Mouse (Mus musculus) embryonic facial prominence, embryonic 11.5 days (tissue): ENCODE measurements around the gene Mgat4c. TPM values are rescaled to one million over a fixed set of nuclear protein-coding genes. Genes with fewer than 3 reads are reported as not detected.
A peak's percentile ranks its signal among the peaks of the same experiment; 100 is the strongest.
"Not testable (repeated sequence)": the region's sequence is repeated elsewhere in the genome, so short reads cannot be mapped to it uniquely, and the experiment has no call there.

Experiments
- ATAC-seq: fragments of 200-750 bp; cut with Nextera tagmentation; replicated peaks from 2 replicates; pipeline ENCODE4 v1.8.0; 2017; ENCODE audit warnings: low read depth; ENCODE audit not compliant: insufficient number of reproducible peaks, low FRiP score, low TSS enrichment
- DNase-seq: peaks from one replicate; pipeline ENCODE4 v3.0.0-alpha.2; 2015; ENCODE audit warnings: low spot score
- H3K27ac ChIP-seq: fragments of 300-500 bp; sonication (generic); replicated peaks from 2 replicates; pipeline ENCODE4 v1.5.1; 2014; ENCODE audit warnings: mild to moderate bottlenecking, low read depth, low read length, control low read depth
- H3K27me3 ChIP-seq: fragments of 300-500 bp; sonication (generic); 2 replicates; pipeline ENCODE4 v1.6.1; 2014; ENCODE audit warnings: mild to moderate bottlenecking, low read length, moderate library complexity, mixed read lengths; ENCODE audit not compliant: control insufficient read depth, insufficient read depth
- H3K36me3 ChIP-seq: fragments of 300-500 bp; sonication (generic); replicated peaks from 2 replicates; pipeline ENCODE4 v1.6.1; 2014; ENCODE audit warnings: low read depth, mild to moderate bottlenecking, low read length, moderate library complexity, mixed read lengths; ENCODE audit not compliant: control insufficient read depth, insufficient read depth
- H3K4me1 ChIP-seq: fragments of 300-500 bp; sonication (generic); 2 replicates; pipeline ENCODE4 v1.6.1; 2014; ENCODE audit warnings: low read length, mixed read lengths; ENCODE audit not compliant: control insufficient read depth, insufficient read depth
- H3K4me2 ChIP-seq: fragments of 300-500 bp; sonication (generic); 2 replicates; pipeline ENCODE4 v1.6.1; 2014; ENCODE audit warnings: low read depth, mild to moderate bottlenecking, control low read depth, low read length, moderate library complexity
- H3K4me3 ChIP-seq: fragments of 300-500 bp; sonication (generic); 2 replicates; pipeline ENCODE4 v1.5.1; 2014; ENCODE audit warnings: low read depth, low read length, control low read depth
- H3K9ac ChIP-seq: fragments of 300-500 bp; sonication (generic); replicated peaks from 2 replicates; pipeline ENCODE4 v1.6.1; 2014; ENCODE audit warnings: mild to moderate bottlenecking, control low read depth, low read length
- H3K9me3 ChIP-seq: fragments of 300-500 bp; sonication (generic); replicated peaks from 2 replicates; pipeline ENCODE4 v1.6.1; 2016; ENCODE audit warnings: mild to moderate bottlenecking, low read length, inconsistent platforms, mixed read lengths; ENCODE audit not compliant: control insufficient read depth
- WGBS: fragments of 180-500 bp; shearing (Covaris S2); extraction: QIAGEN DNeasy Blood & Tissue Kit; methylation state at CpG from one replicate; pipeline ENCODE4 v1.1.7; 2014; 5-methylcytosine and 5-hydroxymethylcytosine counted together
- microRNA-seq: library from miRNA; unstranded; fragments of <30 nt; microRNA quantifications from one replicate; pipeline ENCODE4, GENCODE M21; 2016; ENCODE audit warnings: borderline number of aligned reads
- polyA plus RNA-seq: library from polyadenylated mRNA; unstranded; fragments of >200 nt; fragmentation: Nextera tagmentation; extraction: Ambion mirVana; gene quantifications from 2 replicates; pipeline ENCODE4 v1.2.1, GENCODE M21; 2014

Mgat4c gene
- polyA plus RNA-seq, 1 experiment from 2014 or later, result 0.58 TPM

DNA sequence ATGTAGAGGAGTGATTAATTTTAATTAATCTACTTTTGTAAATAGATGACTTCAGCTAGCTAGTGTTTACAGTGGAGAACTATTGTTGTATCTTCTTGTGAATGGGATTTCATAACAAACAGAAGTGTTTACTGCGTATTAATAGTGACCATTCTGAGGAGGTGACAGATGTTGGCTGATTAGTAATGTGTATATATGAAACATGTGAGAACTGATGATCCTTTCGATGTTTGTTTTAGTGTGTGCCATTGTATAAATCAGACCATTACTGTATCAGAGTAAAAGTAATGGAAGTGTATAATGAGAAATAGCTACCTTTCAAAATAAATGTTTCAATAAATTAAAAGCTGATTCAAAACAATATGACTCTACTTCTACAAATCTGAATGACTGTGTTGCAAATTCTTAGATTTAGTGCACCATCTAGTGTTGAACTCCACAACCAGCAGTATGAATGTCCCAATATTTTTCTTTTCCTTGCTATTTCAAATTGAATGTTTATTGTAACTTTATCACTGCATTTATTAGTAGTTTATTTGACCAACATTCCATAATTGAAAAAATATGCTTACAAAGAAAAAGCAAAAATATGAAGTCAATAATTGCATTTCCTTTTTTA is 736.5 kb downstream of the Mgat4c start:
- Histone ChIP-seq H3K27ac (no peak overlapping the region), H3K27me3 (no peaks in the 10 kb centered on the region), H3K4me2 (no peak overlapping the region), H3K9me3 (no peaks in the 10 kb centered on the region), H3K4me3 (no peak overlapping the region), H3K4me1 (no peaks in the 10 kb centered on the region), H3K36me3 (no peaks in the 10 kb centered on the region), H3K9ac (no peak overlapping the region)
- 82% methylated on average over 2 of the region's 2 CpGs for WGBS
- DNase-seq (peak; percentile 40), ATAC-seq (no peak)

DNA sequence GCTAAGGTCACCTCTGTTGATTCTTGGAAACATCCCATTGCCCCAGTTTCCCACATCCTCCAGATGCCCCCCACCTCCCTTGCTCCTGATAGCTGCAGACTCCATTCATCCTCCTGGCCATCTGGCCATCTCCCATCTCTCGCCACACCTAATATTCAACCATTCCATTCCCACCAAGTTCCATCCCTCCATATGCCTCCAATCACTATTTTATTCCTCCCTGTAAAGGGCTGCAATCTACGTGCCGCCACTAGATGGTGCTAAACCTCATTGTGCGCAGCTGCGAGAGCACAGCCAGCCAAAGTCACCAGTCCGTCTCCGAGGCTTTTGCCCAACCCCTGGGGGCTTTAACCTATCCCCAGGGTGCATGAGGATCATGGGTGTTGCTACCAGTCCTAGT is 753.8 kb downstream of the Mgat4c start:
- H3K27ac ChIP-seq, H3K9me3 ChIP-seq, H3K4me3 ChIP-seq, H3K27me3 ChIP-seq, H3K4me1 ChIP-seq, H3K9ac ChIP-seq, H3K36me3 ChIP-seq, H3K4me2 ChIP-seq, DNase-seq: not testable (repeated sequence)
- WGBS, result 4% methylated on average over 5 of the region's 7 CpGs
- peak; percentile 59 for ATAC-seq

DNA sequence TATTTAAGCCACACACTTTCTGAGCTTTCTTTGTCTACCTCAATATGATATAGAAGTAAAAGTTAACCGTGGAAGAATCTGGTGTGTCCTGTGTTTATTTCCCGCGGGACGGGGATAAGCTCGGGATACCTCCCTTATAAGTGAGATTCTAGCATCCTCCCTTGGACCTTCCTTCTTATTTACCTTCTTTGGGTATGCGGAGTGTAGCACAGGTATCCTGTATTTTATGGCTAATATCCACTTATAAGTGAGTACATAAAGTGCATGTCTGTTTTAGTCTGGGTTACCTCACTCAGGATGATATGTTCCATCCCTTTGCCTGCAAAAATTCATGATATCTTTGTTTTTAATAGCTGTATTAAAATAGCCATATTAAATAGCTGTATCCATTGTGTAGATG is 754.2 kb downstream of the Mgat4c start:
- H3K27ac ChIP-seq, DNase-seq, H3K9ac ChIP-seq, H3K27me3 ChIP-seq, H3K36me3 ChIP-seq, ATAC-seq, H3K4me3 ChIP-seq, H3K4me1 ChIP-seq, H3K9me3 ChIP-seq, H3K4me2 ChIP-seq: not testable (repeated sequence)
- 45% methylated on average over 6 of the region's 6 CpGs for WGBS

Small RNA genes lying within 50 kb of the gene (microRNA-seq; reads per million reads assigned to microRNA genes)
- not detected for gene Mir3059
